Mouse (Mus musculus) cerebellum, postnatal 25 days (tissue): ENCODE results near the gene Dnah5.

ENCODE experiments used
- DNase-seq, 2 experiments: peaks; one replicate each; pipeline ENCODE4 v3.0.0; 2021; ENCODE audit warnings: mixed read lengths in 2 of 2

Dnah5 gene

GRCm38 (mm10) chr15:28473749-28474390, 270.3 kb downstream of the Dnah5 start:
- no peak for DNase-seq

GRCm38 (mm10) chr15:28502820-28503219, 299.3 kb downstream of the Dnah5 start:
- DNase-seq = no peak

GRCm38 (mm10) chr15:28515176-28515575, 311.6 kb downstream of the Dnah5 start:
- no peak for DNase-seq
